In the genomic region with DNA sequence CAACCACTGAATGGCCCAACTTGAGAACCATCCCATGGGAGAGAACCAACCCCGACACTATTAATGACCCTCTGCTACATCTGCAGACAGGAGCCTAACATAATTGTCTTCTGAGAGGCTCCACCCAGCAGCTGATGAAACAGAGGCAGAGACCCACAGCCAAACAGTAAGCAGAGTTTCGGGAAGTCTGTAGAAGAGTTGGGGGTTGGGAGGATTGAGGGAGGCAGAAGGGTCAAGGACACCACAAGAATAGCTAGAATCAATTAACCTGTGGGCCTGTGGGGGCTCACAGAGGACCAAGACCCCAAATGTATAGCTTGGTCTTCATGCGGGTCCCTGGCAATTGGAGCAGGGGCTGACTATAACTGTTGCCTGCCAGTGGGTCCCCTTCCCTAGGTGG, we compare ENCODE assay signal across 27 mouse cellular contexts. TPM values are rescaled to one million over a fixed set of nuclear protein-coding genes. Genes with fewer than 3 reads are reported as not detected.
DNase-seq lines count a peak whose midpoint lies in the region; ATAC-seq and TF ChIP-seq lines count a peak whose summit lies in the region.
"Had no signal": no experiment of that assay in that cellular context is flagged by ENCODE, and none has a peak within 500 bp of the region (broad histone marks: within the 10 kb centered on the region; RNA-seq: fewer than 3 reads in every experiment).

No protein-coding gene starts in this region.

- TF ChIP-seq RAD21 in MEL (IDR thresholded peaks at IDR 0.05; ENCODE audit: low read depth, low read length): no peak

- no peaks in the 10 kb centered on the region for H3K36me3 ChIP-seq in E14TG2a.4 (ENCODE audit: insufficient read depth, low read length)
- H3K36me3 ChIP-seq in MEL (ENCODE audit: control insufficient read depth in 1 of 2, insufficient read depth in 2 of 2, low read length in 2 of 2): peaks cover 0 to 35% of the 10 kb centered on the region in 2 experiments; a peak in 2 of 4 replicates
- H3K36me3 ChIP-seq: embryonic facial prominence, embryonic 12.5 days had no signal

- no peak for ATAC-seq in activated CD4-positive, CD25-positive, alpha-beta regulatory T cell, adult 4 months
- ATAC-seq: forebrain, embryonic 14.5 days; forebrain, embryonic 16.5 days had no signal

- TF ChIP-seq POLR2A in MEL (IDR thresholded peaks at IDR 0.05; ENCODE audit: control insufficient read depth in 1 of 2, insufficient read depth in 1 of 2, low read depth in 1 of 2, low read length in 2 of 2, poor library complexity in 1 of 2): no peak

- no peak overlapping the region for H3K9ac ChIP-seq in MEL (ENCODE audit: control insufficient read depth, low read depth, low read length, poor library complexity, severe bottlenecking)
- H3K9ac ChIP-seq: embryonic facial prominence, embryonic 12.5 days had no signal

- TF ChIP-seq CTCF in E14TG2a.4 (conservative IDR thresholded peaks at IDR 0.05; ENCODE audit: low read length): no peak
- TF ChIP-seq CTCF in MEL (IDR thresholded peaks at IDR 0.05 in 2 of 3, conservative IDR thresholded peaks at IDR 0.05 in 1 of 3; ENCODE audit: control insufficient read depth in 1 of 3, insufficient read depth in 1 of 3, low read depth in 2 of 3, low read length in 3 of 3, poor library complexity in 1 of 3, severe bottlenecking in 1 of 3): no peak

- H3K9me3 ChIP-seq in E14TG2a.4 (ENCODE audit: low read length): no peaks in the 10 kb centered on the region
- H3K9me3 ChIP-seq in MEL (replicated peaks; ENCODE audit: insufficient read depth, low read length): no peaks in the 10 kb centered on the region
- H3K9me3 ChIP-seq: embryonic facial prominence, embryonic 10.5 days; embryonic facial prominence, embryonic 12.5 days; G1E had no signal

- peak; percentile 87 for DNase-seq in ES-CJ7 (ENCODE audit: low read depth, low spot score)
- DNase-seq in MEL (ENCODE audit: low read depth, low spot score): no peak
- DNase-seq in ZHBTc4 (ENCODE audit: low read depth, low spot score): peak; percentile 43
- DNase-seq in kidney, adult 8-10 months: no peak
- no peak for DNase-seq in cerebellum, adult 18-20 months
- DNase-seq: adrenal gland, adult 8-10 months; adrenal gland, postnatal 14 days; cerebellum, adult 11 months; cerebellum, adult 2 months; cerebellum, adult 9-10 months; cerebellum, postnatal 10 days; cerebellum, postnatal 25 days had no signal

- H3K27ac ChIP-seq in MEL (ENCODE audit: control insufficient read depth, low read depth, low read length): peak overlapping the region; percentile 4; the same call in 1 of the 2 replicates
- H3K27ac ChIP-seq: embryonic facial prominence, embryonic 10.5 days; embryonic facial prominence, embryonic 12.5 days had no signal

- H3K79me2 ChIP-seq in MEL (ENCODE audit: control insufficient read depth, insufficient read depth, low read length, poor library complexity): peaks cover 4% of the 10 kb centered on the region

- H3K4me3 ChIP-seq in E14TG2a.4 (replicated peaks; ENCODE audit: low read length) (peak overlapping the region; percentile 41), MEL (ENCODE audit: control insufficient read depth in 1 of 2, insufficient read depth in 1 of 2, low read depth in 2 of 2, low read length in 2 of 2) (peak overlapping the region in 1 of 2 experiments; percentile 27; a peak in 1 of 4 replicates)
- H3K4me3 ChIP-seq: embryonic facial prominence, embryonic 10.5 days; embryonic facial prominence, embryonic 12.5 days had no signal

- H3K27me3 ChIP-seq in E14TG2a.4 (ENCODE audit: insufficient read depth, low read length): no peaks in the 10 kb centered on the region
- H3K27me3 ChIP-seq in MEL (ENCODE audit: control insufficient read depth in 1 of 2, insufficient read depth in 2 of 2, low read length in 2 of 2): no peaks in the 10 kb centered on the region
- H3K27me3 ChIP-seq: embryonic facial prominence, embryonic 12.5 days had no signal

- TF ChIP-seq EP300 in MEL (IDR thresholded peaks at IDR 0.05; ENCODE audit: low read depth in 1 of 2, low read length in 2 of 2): no peak

- H3K4me1 ChIP-seq in E14TG2a.4 (replicated peaks; ENCODE audit: low read depth, low read length): peaks cover 69% of the 10 kb centered on the region
- peaks cover 22 to 27% of the 10 kb centered on the region in 2 experiments for H3K4me1 ChIP-seq in MEL (ENCODE audit: control insufficient read depth in 1 of 2, insufficient read depth in 2 of 2, low read length in 2 of 2)
- H3K4me1 ChIP-seq: embryonic facial prominence, embryonic 10.5 days; embryonic facial prominence, embryonic 12.5 days had no signal

TF ChIP-seq in MEL, 35 proteins besides CTCF, POLR2A, EP300 and RAD21:
- TF ChIP-seq MEF2A (IDR thresholded peaks at IDR 0.05; ENCODE audit: extremely low read depth, insufficient replicate concordance, low read depth, low read length, poor library complexity, severe bottlenecking) (no peak), NRF1 (IDR thresholded peaks at IDR 0.05; ENCODE audit: insufficient read depth, low read depth, low read length, poor library complexity, severe bottlenecking) (no peak), UBTF (IDR thresholded peaks at IDR 0.05; ENCODE audit: borderline replicate concordance, insufficient read depth, low read depth, low read length) (no peak), USF2 (IDR thresholded peaks at IDR 0.05; ENCODE audit: borderline replicate concordance in 1 of 2, insufficient read depth in 1 of 2, low read depth in 1 of 2, low read length in 2 of 2) (no peak), CHD1 (IDR thresholded peaks at IDR 0.05; ENCODE audit: low read depth, low read length) (no peak), ELF1 (IDR thresholded peaks at IDR 0.05; ENCODE audit: low read depth, low read length) (no peak), TCF12 (IDR thresholded peaks at IDR 0.05; ENCODE audit: low read depth, low read length) (no peak), GABPA (IDR thresholded peaks at IDR 0.05; ENCODE audit: low read depth, low read length) (no peak), TAL1 (IDR thresholded peaks at IDR 0.05; ENCODE audit: low read length) (no peak), POLR2AphosphoS5 (IDR thresholded peaks at IDR 0.05; ENCODE audit: borderline replicate concordance, low read depth, low read length) (no peak), MAZ (IDR thresholded peaks at IDR 0.05; ENCODE audit: low read depth, low read length) (no peak), E2F4 (IDR thresholded peaks at IDR 0.05; ENCODE audit: borderline replicate concordance, low read depth, low read length) (no peak), HCFC1 (IDR thresholded peaks at IDR 0.05; ENCODE audit: low read depth, low read length) (no peak), KAT2A (conservative IDR thresholded peaks at IDR 0.05; ENCODE audit: low read depth, low read length) (no peak), MAX (IDR thresholded peaks at IDR 0.05; ENCODE audit: low read length) (no peak), ZC3H11A (IDR thresholded peaks at IDR 0.05; ENCODE audit: low read depth, low read length) (no peak), ZKSCAN1 (IDR thresholded peaks at IDR 0.05; ENCODE audit: low read depth, low read length) (no peak), ZMIZ1 (IDR thresholded peaks at IDR 0.05; ENCODE audit: low read depth, low read length) (no peak), SIN3A (IDR thresholded peaks at IDR 0.05; ENCODE audit: low read length) (no peak), USF1 (IDR thresholded peaks at IDR 0.05; ENCODE audit: low read depth, low read length) (no peak)

RNA-seq across cellular contexts. Expression of gene Clock, which starts 16.3 kb away (rescaled TPM):
- total RNA-seq in MEL (2012; rRNA removed): 4.1 and 4.5 TPM in 2 replicates
- polyA plus RNA-seq in MEL (2012; ENCODE audit: insufficient read depth in 1 of 2, insufficient read length in 2 of 2, low read depth in 1 of 2, low replicate concordance in 2 of 2, missing spikeins in 1 of 2): 10 to 100 TPM in 1 of 2 experiments, 1 to 10 TPM in 1; 6.3 to 77.5 TPM
- polyA plus RNA-seq in activated CD4-positive, CD25-positive, alpha-beta regulatory T cell, adult 4 months (2017; shearing (Covaris generic)): 10 to 100 TPM; 14.0 to 16.6 TPM

RNA-seq across cellular contexts. Expression of gene Pdcl2, which starts 42.7 kb away (rescaled TPM):
- total RNA-seq in MEL (2012; rRNA removed): not detected in 2 replicates
- not detected for polyA plus RNA-seq in MEL (2012; ENCODE audit: insufficient read depth in 1 of 2, insufficient read length in 2 of 2, low read depth in 1 of 2, low replicate concordance in 2 of 2, missing spikeins in 1 of 2)
- polyA plus RNA-seq in activated CD4-positive, CD25-positive, alpha-beta regulatory T cell, adult 4 months (2017; shearing (Covaris generic)): not detected
- total RNA-seq: adrenal gland, adult 18-20 months; adrenal gland, adult 8-10 months; adrenal gland, postnatal 14 days; adrenal gland, postnatal 4 days; G1E had no signal
- polyA plus RNA-seq: brain, embryonic 14.5 days; C2C12; cerebellum, adult 2 months; cortical plate, adult 2 months; embryonic facial prominence, embryonic 10.5 days; embryonic facial prominence, embryonic 12.5 days; embryonic facial prominence, embryonic 14.5 days; forebrain, embryonic 11.5 days; forebrain, embryonic 14.5 days; forebrain, embryonic 16.5 days; frontal cortex, adult 2 months; G1E had no signal

Comparison
In these comparisons a context has a peak if more than half of its experiments do, and no peak if none do; other contexts are left out.
1. DNase-seq: peak in ES-CJ7 (single experiment) and ZHBTc4 (single experiment); none in MEL (single experiment), kidney, adult 8-10 months (0 of 2) and cerebellum, adult 18-20 months (0 of 2).